Mouse (Mus musculus) c-Kit-negative CD71-positive TER-119-positive erythroid progenitor cells, embryonic 14.5 days (primary cell): ENCODE measurements around the gene Pspn.

ENCODE experiments used
- DNase-seq: peaks from one replicate; pipeline ENCODE4 v3.0.0-alpha.2; 2013; ENCODE audit warnings: low read depth, low spot score

Gene Pspn

DNA sequence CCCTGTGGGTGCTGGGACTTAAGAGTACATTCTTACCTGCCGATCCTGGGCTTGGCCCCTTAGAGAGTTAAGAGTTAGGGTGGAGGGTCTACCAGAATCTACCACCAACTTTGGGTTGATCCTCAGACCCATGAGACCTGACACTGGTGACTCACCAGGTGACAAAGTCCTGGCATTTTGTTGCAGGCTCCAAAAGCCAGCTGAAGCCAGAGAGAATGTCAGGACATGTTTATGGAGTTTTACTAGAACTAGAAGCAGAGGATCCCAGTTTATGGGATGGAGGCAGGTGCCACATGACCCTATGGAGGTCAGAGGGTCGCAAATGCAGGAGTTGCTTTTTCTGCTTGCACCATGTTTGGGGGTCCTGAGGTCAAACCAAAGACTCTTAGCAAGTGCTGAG, 3.3 kb downstream of the Pspn start:
- DNase-seq: no peak

- no peak for DNase-seq
These were observed 4.8 kb downstream of the Pspn start for GRCm38 (mm10) chr17:56995046-56995445.

- DNase-seq: no peak
These were observed 8.9 kb downstream of the Pspn start for GRCm38 (mm10) chr17:56990966-56991365.

DNA sequence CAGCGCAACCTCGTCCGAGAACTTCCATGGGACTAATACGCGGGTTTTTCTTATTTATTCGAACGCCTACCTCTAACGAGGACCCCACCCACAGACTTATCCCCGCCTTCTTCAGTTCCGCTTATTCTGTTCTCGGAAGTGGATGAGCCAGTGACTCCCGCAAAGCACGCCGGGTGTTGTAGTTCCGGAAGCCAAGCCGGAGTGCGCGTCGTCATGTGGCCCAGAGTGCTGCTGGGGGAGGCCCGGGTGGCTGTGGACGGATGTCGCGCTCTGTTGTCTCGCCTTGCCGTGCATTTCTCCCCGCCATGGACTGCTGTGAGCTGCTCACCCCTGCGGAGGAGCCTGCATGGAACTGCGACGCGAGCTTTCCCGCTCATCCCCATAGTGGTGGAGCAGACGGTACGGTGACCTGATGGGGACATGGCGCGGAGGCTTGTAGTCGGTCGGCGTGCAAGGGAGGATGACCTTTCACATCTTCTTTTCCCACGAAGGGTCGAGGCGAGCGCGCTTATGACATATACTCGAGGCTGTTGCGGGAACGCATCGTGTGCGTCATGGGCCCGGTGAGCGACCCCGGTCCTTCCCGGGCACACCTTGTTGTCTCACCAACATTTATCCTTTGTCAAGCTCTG, 9.6 kb downstream of the Pspn start, which contains the start of gene Clpp:
Gene Clpp (plus strand): TSS at position 191 of the 632 bp plus-strand sequence.
- DNase-seq: peak; percentile 90

DNA sequence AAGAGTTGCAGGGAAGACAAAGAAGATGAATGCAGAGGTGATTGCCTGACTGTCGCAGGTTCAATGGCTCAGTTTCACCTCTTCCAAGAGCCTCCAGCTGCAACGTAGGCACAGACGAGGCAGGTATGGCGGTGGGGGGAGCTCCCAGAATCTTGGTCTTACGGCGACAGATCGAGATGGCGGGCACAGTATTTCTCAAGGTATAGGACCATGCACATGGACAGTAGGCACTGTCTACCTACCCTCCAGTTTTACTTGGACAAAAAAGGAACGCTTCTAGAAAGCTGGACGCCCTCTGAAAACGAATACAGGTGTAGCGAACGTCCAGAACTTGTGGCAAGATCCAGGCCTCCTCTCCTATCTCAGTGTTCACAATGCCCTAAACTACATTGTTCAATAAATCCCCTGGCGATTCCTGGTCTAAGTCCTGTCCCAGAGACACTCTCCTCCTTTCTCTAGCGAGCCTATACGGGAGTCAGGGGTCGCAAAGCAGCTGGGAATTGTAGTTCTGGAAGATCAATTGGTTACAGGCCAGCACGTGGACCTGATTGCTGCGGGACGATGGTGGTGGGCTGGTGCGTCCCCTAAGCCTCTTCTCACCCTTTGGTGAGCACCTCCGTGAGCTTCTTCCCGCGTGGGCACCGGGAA, 10.2 kb downstream of the Pspn start:
- no peak for DNase-seq

DNA sequence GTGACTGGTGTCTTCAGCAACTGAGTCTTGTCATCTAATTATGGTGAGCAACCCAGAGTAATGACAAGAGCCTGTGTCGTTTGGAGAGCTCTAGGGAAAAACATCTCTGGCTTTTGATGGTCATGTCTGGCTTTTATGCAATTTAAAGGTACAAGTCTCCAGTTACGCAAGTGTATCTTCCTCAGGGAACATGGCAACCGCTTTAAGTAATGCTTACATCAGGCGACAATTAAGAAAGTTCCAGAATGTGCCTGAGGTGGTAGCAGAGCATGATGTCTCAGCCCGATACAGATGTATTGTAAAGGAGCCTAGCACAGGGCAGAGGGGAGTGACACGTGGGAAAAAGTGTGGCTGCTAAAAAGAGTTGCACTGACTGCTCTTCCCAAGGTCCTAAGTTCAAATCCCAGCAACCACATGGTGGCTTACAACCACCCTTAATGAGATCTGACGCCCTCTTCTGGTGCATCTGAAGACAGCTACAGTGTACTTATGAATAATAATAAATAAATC, 10.8 kb downstream of the Pspn start:
- DNase-seq: no peak

DNA sequence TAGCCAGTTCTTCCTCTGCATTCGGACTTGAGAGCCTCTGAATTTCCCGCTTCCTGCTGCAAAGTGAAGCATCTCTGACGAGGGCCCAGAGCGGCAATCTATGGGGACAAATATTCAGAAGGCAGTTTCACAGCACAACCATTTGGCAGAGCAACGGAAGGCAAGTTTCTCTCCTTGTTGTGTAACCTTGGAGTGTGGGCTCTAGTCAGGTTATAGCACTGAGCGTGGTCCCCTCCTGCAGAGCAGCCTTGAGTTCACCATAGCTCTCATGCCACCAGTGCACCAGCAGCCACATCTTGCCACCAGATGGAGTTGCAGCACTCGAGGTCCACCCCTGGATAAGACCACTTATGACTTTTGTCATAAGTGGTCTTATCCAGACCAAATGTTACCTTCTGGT, 11.4 kb downstream of the Pspn start:
- DNase-seq: no peak

- no peak for DNase-seq
These were observed 13.6 kb downstream of the Pspn start for GRCm38 (mm10) chr17:56986105-56986805.

GRCm38 (mm10) chr17:56985656-56986055, 14.2 kb downstream of the Pspn start:
- no peak for DNase-seq

DNA sequence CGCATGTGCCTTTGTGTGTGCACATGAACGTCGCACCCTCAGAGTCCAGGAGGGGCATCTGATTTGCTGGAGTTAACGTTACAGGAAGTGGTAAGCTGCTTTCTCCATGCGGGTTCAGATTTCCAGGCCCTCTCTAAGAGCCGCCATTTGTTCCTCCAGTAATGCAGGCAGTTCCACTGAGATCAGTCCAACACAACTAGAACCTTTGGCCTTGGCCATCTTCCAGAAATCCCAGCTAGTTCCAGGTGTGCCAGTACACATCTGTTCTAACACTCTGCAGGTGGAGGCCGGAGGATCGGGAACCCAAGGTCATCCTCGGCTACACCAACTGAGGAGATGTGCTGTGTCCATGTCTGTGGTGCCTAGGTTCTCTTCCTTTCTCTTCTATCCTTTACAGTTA, 14.9 kb downstream of the Pspn start:
- no peak for DNase-seq

DNA sequence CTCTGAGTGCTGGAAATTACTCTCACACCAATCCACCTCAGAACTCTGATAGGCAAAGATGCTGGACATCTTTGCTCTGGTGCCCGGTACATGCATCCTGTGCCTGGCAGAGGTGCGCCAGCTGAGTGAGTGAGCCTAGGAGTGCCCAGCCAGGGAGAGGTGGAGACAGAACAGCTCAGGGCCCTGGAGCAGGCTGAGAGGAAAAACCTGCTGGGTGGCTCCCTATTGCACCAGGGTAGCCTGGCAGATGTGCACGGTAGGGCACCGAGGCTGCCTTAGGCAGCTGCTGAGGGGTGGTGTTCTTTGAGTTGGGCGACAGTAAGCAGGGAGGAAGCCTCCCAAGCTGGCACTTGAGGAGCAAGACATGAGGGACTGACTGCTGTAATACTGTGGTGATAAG, 17.8 kb downstream of the Pspn start, which contains the start of gene Acer1:
Gene Acer1 (minus strand): TSS at position 114 of the 400 bp plus-strand sequence.
- no peak for DNase-seq

- no peak for DNase-seq
These were observed 18.8 kb downstream of the Pspn start for GRCm38 (mm10) chr17:56981049-56981448.

DNA sequence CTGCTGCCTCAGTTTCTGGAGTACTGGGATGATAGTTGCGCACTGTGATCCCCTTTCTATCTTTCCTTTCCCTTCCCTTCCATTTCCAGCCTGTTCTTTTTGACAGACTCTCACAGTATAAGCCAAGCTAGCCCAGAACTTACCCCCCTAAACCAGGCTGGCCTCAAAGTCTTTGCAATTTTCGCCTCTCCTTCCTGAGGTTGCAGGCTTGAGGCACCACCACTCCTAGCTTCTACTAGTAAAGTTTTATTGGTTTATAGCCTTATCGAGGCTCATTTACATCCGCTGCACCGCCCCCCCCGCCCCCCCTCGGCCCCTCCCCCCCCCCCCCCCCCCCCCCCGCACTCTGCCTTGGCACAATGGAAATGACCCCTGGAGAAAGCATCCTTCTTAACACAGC, 20.3 kb downstream of the Pspn start:
- DNase-seq: no peak

DNA sequence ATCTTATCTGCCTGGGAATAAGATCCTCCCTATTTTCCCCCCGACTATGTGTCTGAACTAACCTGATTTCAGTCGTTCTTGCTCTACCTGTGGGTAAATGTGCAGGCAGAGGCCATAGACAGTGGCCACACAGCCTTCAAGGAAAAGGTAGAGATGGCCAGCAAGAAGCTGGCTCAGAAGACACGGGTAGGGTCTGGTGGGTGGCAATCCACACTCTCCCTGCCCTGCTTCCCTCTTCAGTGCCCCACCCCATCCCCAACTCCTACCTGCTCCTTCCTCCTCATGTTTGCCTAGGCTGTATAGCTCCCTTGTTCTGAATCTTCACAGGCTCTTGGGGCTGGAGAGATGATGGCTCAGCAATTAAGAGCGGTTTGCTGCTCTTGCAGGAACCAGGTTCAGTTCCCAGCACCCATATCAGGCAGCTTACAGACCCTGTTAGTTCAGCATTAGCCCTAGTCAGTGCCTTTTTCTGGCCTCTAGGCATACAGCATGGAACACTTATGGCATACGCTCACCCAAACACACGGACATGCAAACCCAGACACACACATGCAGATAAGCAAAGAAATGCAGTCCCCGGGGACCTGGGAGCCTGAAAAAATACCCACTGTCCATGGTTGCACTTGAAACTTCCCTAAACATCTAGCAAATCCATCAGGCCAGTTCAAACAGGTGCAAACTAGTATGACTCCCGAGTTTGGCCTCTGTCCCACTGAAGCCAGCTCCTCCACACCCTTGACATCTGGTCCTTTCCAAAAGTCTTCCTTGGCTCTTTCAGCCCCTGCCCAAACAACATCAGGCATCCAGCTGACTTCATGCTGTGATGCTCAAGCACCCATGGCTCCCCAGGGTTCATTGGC, 23.1 kb downstream of the Pspn start:
- DNase-seq: no peak

- DNase-seq: no peak
These were observed 24.4 kb downstream of the Pspn start for GRCm38 (mm10) chr17:56975391-56975790.

GRCm38 (mm10) chr17:56974708-56975240, 25.0 kb downstream of the Pspn start:
- no peak for DNase-seq

DNA sequence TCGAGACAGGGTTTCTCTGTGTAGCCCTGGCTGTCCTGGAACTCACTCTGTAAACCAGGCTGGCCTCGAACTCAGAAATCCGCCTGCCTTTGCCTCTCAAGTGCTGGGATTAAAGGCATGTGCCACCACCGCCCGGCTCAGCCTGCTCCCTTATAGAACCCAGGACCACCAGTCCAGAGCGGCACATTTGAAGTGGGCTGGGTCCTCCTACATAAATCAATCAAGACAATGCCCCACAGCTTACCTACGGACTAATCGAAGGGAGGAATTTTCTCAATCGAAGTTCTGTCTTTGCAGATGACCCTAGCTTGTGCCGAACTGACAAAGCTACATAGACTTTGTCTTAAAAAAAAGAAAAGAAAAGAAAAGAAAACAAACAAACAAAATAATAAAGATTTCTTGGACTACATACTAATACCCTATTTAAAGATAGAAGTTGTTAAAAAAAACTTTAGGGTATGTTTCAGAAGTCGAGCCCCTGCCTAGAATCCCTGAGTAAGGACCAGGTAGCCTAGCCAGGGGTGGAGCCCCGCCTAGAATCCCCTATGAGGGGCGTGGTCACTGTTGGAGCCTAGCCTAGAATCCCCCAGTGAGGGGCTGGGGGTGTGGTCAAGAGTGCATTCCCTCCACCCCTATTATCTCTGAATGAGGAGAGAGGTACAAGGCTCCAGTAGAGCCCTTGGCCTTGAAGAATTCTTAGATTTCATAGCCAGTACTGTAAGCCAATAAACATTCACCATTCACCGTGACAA, 25.7 kb downstream of the Pspn start:
- DNase-seq: no peak

- DNase-seq: no peak
These were observed 29.7 kb downstream of the Pspn start for GRCm38 (mm10) chr17:56970081-56970480.

DNA sequence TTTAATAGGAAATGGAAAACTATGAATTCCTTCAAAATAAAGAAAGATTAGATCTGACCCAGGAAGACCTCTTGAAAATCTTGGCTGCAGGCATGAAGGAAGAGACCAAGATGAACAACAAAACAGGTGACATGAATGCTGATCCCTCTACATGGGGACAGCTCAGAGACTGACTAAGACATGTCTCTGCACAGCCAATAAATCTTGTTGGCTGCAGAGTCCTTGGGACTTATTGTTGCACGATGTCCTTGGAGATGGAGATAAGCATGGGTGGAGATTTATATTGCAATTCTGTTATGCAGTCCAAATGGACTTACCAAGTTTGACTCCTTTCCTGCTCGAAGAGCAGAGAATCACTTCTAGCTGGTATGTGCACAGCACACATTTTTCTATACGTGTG, 30.5 kb downstream of the Pspn start:
- DNase-seq: no peak

DNA sequence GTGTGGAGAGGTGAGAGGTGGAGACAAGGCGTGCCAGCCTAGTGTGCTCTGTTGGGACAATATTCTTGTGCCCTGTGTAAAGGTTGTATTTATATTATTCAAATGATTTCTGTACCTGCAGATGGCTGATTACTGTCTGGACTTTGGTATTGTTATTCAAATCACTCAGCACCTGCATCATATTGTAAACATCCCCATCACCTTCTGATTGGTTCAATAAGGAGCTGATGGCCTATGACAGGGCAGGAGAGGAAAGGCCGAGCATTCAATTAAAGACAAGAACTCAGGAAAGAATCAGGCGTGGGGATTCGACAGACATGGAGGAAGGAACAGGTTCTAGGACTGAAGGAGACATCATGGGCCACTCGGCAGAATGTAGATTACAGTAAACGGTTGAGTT, 36.2 kb downstream of the Pspn start:
- DNase-seq: no peak
